Mouse (Mus musculus) myocyte (in vitro differentiated cells): ENCODE measurements around the gene Eif4a3. TPM values are rescaled to one million over a fixed set of nuclear protein-coding genes. Genes with fewer than 3 reads are reported as not detected.
"Not testable (repeated sequence)": the region's sequence is repeated elsewhere in the genome, so short reads cannot be mapped to it uniquely, and the experiment has no call there.

Source experiments
- H3K27me3 ChIP-seq: one replicate; pipeline ENCODE4 v1.6.1; 2011; ENCODE audit not compliant: control insufficient read depth, insufficient read depth, insufficient read length
- H3K36me3 ChIP-seq: one replicate; pipeline ENCODE4 v1.6.1; 2011; ENCODE audit not compliant: control insufficient read depth, insufficient read depth
- H3K4me2 ChIP-seq: one replicate; pipeline ENCODE4 v1.6.1; 2011; ENCODE audit warnings: low read depth, control low read depth
- H3K4me3 ChIP-seq: one replicate; pipeline ENCODE4 v1.5.1; 2011; ENCODE audit warnings: mild to moderate bottlenecking, control low read depth, moderate library complexity
- H3K79me2 ChIP-seq: one replicate; pipeline ENCODE4 v1.6.1; 2011; ENCODE audit not compliant: control insufficient read depth, insufficient read depth
- H3ac ChIP-seq: one replicate; pipeline ENCODE4 v1.6.1; 2011; ENCODE audit not compliant: control insufficient read depth, insufficient read length
- CEBPB ChIP-seq: IDR thresholded peaks from 2 replicates; pipeline ENCODE4 v1.6.1; 2011; ENCODE audit warnings: mild to moderate bottlenecking, moderate library complexity; ENCODE audit not compliant: poor library complexity, insufficient read depth, severe bottlenecking
- MAX ChIP-seq: IDR thresholded peaks from one replicate; pipeline ENCODE4 v1.6.1; 2011; ENCODE audit warnings: low read depth, mild to moderate bottlenecking, control low read depth
- MYOD1 ChIP-seq, 3 experiments: IDR thresholded peaks; one replicate each; pipeline ENCODE4 v1.6.1; 2011; ENCODE audit warnings: control low read depth in 2 of 3, low read depth in 2 of 3, mild to moderate bottlenecking in 2 of 3, moderate library complexity in 1 of 3; ENCODE audit not compliant: insufficient read length in 2 of 3, control insufficient read depth in 1 of 3
- MYOG ChIP-seq, 3 experiments: IDR thresholded peaks; one replicate each; pipeline ENCODE4 v1.6.1; 2011; ENCODE audit warnings: control low read depth in 2 of 3, low read depth in 2 of 3, mild to moderate bottlenecking in 2 of 3; ENCODE audit not compliant: insufficient read length in 2 of 3, control insufficient read depth in 1 of 3, insufficient read depth in 1 of 3
- POLR2A ChIP-seq: IDR thresholded peaks from one replicate; pipeline ENCODE4 v1.6.1; 2011; ENCODE audit warnings: low read depth, mild to moderate bottlenecking, control low read depth, moderate library complexity; ENCODE audit not compliant: insufficient read length
- POLR2AphosphoS2 ChIP-seq: IDR thresholded peaks from one replicate; pipeline ENCODE4 v1.6.1; 2011; ENCODE audit warnings: low read depth, control low read depth; ENCODE audit not compliant: insufficient read length
- REST ChIP-seq: IDR thresholded peaks from one replicate; pipeline ENCODE4 v1.6.1; 2011; ENCODE audit warnings: mild to moderate bottlenecking, control low read depth, moderate library complexity; ENCODE audit not compliant: insufficient read depth, insufficient read length
- SRF ChIP-seq: IDR thresholded peaks from one replicate; pipeline ENCODE4 v1.6.1; 2011; ENCODE audit warnings: low read depth; ENCODE audit not compliant: control insufficient read depth, insufficient read length
- TCF12 ChIP-seq: IDR thresholded peaks from one replicate; pipeline ENCODE4 v1.6.1; 2011; ENCODE audit warnings: mild to moderate bottlenecking, control low read depth; ENCODE audit not compliant: poor library complexity, insufficient read depth, severe bottlenecking
- TCF3 ChIP-seq: IDR thresholded peaks from one replicate; pipeline ENCODE4 v1.6.1; 2011; ENCODE audit warnings: low read depth, control low read depth; ENCODE audit not compliant: insufficient read length
- USF1 ChIP-seq: IDR thresholded peaks from one replicate; pipeline ENCODE4 v1.6.1; 2011; ENCODE audit warnings: low read depth, mild to moderate bottlenecking, control low read depth, moderate library complexity
- polyA plus RNA-seq: library from polyadenylated mRNA; unstranded; fragments of >200 nt; fragmentation: generic; extraction: Trizol; gene quantifications from one replicate; pipeline ENCODE4 v1.2.1, GENCODE M21; 2012; ENCODE audit warnings: missing spikeins

Gene Eif4a3
- polyA plus RNA-seq, 1 experiment, result 247 TPM

DNA sequence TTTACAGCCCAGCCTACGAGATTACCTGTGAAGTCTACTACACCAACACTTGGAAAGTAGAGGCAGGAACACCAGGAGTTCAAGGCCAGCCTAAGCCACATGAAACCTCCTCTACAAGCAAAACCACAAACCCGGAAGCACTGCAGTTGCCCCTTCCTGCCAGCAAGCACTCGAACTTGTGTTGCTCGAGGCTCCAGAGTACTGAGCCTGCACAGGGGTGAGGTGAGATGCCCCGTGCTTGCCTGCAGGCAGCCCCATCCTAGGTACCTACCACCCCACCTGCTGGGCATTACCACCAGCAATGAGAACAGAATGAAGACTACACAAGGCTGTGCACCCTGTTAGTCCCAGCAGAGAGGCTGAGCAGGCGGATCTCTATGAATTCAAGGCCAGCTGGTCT lies 1.9 kb downstream of the Eif4a3 start:
- peaks cover 28% of the 10 kb centered on the region for H3K79me2 ChIP-seq
- peaks cover 26% of the 10 kb centered on the region for H3K36me3 ChIP-seq
- peak overlapping the region; percentile 98 for H3K4me2 ChIP-seq
- TF ChIP-seq POLR2AphosphoS2 (no peak), CEBPB (no peak)
- H3K4me3 ChIP-seq, result peak overlapping the region; percentile 98
- no peak overlapping the region for H3ac ChIP-seq
- peaks cover 7% of the 10 kb centered on the region for H3K27me3 ChIP-seq

DNA sequence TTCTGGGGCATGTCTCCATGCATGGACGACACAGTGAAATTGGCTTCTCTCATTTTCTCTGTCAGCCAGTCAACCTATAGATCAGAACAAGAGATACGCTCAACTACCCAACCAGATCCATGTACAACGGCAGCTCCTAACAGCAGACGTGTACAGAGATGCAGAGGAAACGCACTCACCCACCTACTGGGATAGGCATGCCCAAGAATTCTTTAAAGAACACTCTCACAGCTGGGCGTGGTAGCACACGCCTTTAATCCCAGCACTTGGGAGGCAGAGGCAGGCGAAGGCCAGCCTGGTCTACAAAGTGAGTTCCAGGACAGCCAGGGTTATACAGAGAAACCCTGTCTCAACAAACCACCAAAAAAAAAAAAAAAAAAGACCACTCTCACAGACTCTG lies 7.0 kb downstream of the Eif4a3 start:
- not testable (repeated sequence) for H3K4me2 ChIP-seq, H3K4me3 ChIP-seq, H3ac ChIP-seq, H3K27me3 ChIP-seq
- Histone ChIP-seq H3K36me3 (peaks cover 56% of the 10 kb centered on the region), H3K79me2 (peaks cover 10% of the 10 kb centered on the region)

DNA sequence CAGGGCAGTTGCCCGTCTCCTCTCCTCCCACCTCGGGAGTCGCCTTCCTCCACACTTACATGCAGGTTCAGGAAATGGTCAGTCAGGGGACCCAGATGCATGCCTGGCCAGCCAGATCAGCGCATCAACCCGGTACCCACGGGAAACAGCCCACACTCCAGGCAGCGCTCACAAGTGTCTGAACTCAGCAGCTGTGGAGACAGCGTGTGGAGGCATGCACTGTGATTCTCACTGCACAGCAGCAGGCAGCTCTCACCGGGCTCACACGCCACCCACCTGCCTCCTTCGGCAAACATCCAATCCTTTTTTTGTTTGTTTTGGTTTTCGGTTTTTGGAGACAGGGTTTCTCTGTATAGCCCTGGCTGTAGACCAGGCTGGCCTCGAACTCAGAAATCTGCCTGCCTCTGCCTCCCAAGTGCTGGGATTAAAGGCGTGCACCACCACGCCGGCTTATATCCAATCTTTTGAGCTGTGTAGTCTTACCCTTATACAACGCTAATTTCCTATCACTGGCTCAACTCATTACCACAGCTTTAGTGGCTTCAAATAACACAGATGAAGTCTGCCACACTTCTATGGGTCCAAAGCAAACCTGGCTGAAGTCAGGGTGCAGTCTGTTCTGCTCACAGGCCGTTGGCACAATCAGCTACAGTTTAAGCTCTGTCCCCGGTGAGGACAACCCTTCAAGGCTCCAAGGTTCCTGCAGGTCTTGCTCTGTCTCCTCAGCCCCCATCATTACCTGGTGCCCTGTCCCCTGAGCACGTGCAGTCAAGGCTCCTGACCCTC lies 12.5 kb downstream of the Eif4a3 start:
- Histone ChIP-seq H3K4me3 (no peak overlapping the region), H3K4me2 (no peak overlapping the region), H3K27me3 (no peaks in the 10 kb centered on the region), H3K79me2 (no peaks in the 10 kb centered on the region), H3K36me3 (peaks cover 29% of the 10 kb centered on the region), H3ac (no peak overlapping the region)
- TF ChIP-seq USF1 (no peak), REST (no peak), POLR2AphosphoS2 (peak; percentile 69), POLR2A (peak; percentile 32)

DNA sequence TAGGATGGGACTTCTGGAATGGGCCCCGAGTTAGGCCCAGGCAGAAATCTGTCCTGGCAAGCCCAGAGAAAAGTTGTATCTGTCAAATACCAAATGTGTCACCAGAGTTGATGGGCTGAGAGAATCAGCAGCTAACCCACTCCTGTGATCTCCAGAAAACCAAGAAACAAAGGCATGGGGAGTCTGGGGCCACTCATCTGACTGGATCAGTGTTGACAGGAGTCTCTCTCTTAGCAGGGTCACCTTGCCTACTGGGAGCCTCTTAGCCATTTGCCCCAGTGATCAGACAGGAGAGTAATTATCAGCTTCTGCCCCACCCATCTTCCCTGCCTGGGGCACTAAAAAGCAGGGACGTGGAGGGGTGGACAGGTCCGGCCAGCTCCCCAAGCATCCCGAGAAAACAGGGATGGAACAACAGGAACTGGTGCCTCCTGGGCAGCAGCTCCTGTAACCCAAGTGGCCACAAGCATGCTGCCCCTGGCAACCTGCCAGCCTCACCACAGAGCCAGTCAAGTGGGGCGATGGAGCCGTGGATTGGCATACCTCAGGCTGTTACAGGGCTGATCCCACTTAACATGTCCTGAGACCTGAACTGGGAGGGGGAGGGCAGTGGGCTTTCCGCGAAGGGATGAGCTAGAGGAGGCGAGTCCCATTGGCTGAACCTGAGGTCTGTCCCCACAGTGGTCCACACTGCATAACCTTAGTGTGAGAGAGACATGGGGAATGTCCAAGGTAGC lies 13.9 kb downstream of the Eif4a3 start:
- H3K27me3 ChIP-seq, result no peaks in the 10 kb centered on the region
- H3K4me3 ChIP-seq, result no peak overlapping the region
- no peaks in the 10 kb centered on the region for H3K79me2 ChIP-seq
- H3K4me2 ChIP-seq, result no peak overlapping the region
- H3K36me3 ChIP-seq, result peaks cover 20% of the 10 kb centered on the region
- no peak overlapping the region for H3ac ChIP-seq
- TF ChIP-seq POLR2A (peak; percentile 22), MYOG (IDR thresholded peaks at IDR 0.05; ENCODE audit: control insufficient read depth in 1 of 3, insufficient read depth in 1 of 3, insufficient read length in 2 of 3, low read depth in 2 of 3) (no peak)

DNA sequence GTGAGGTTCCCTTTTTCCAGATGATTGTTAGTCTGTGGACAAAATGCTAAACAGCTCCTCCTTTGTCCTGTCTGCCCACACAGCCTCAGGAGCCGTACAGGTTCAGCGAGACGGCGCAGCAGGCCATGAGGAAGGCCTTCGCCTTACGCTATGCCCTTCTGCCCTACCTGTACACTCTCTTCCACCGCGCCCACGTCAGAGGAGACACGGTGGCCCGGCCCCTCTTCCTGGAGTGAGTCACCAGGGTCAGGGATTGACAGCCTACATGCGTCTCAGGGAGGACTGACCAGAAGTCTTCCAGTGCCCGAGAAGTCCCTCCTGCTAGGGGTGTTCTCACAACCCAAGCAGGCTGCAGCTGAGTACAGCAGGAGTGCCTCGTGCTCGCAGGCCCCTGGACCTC lies 18.9 kb downstream of the Eif4a3 start:
- Histone ChIP-seq H3K4me3 (no peak overlapping the region), H3K36me3 (peaks cover 7% of the 10 kb centered on the region), H3ac (no peak overlapping the region), H3K79me2 (no peaks in the 10 kb centered on the region), H3K4me2 (no peak overlapping the region), H3K27me3 (no peaks in the 10 kb centered on the region)
- TF ChIP-seq SRF (no peak), TCF3 (no peak), POLR2A (no peak), MAX (no peak), CEBPB (no peak), MYOG (IDR thresholded peaks at IDR 0.05; ENCODE audit: control insufficient read depth in 1 of 3, insufficient read depth in 1 of 3, insufficient read length in 2 of 3, low read depth in 2 of 3) (no peak), MYOD1 (IDR thresholded peaks at IDR 0.05; ENCODE audit: control insufficient read depth in 1 of 3, insufficient read length in 2 of 3, low read depth in 2 of 3) (no peak), POLR2AphosphoS2 (no peak), REST (no peak), TCF12 (no peak)

DNA sequence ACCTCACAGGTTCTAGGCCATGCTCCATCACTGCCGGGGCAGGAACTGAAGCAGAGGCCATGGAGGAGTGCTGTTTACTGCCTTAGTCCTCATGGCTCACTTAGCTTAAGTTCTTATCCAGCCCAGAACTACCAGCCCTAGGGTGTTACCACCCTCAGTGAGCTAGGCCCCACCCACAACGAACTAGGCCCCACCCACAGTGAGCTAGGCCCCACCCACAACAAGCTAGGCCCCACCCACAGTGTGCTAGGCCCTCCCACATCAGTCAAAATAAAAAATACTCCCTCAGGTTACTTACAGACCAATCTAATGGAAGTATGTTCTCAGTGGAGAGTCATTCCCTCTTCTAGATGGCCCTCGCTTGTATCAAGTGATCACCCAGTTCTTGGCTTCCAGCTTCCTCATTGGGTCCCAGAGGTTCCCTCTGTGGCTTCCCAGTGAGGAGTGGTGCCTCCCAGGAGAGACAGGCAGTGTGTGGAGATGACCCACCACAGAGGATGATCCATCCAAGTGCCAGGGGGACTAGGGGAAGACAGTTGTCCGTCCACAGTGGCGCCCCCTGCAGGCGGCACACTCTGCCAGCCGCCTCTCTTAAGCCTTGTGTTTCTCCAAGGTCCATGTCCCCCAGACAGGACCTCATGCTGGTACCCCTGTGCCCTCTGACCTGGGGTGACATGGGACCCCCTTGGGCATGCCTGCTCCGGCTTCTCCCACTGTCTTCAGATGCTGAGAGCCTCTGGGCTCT lies 26.5 kb downstream of the Eif4a3 start:
- H3ac ChIP-seq, result no peak overlapping the region
- H3K4me2 ChIP-seq, result no peak overlapping the region
- H3K27me3 ChIP-seq, result no peaks in the 10 kb centered on the region
- TF ChIP-seq POLR2AphosphoS2 (no peak), USF1 (no peak), TCF12 (no peak), MYOD1 (IDR thresholded peaks at IDR 0.05; ENCODE audit: control insufficient read depth in 1 of 3, insufficient read length in 2 of 3, low read depth in 2 of 3) (no peak), TCF3 (no peak), REST (no peak)
- no peaks in the 10 kb centered on the region for H3K36me3 ChIP-seq
- H3K79me2 ChIP-seq, result no peaks in the 10 kb centered on the region
- H3K4me3 ChIP-seq, result no peak overlapping the region

DNA sequence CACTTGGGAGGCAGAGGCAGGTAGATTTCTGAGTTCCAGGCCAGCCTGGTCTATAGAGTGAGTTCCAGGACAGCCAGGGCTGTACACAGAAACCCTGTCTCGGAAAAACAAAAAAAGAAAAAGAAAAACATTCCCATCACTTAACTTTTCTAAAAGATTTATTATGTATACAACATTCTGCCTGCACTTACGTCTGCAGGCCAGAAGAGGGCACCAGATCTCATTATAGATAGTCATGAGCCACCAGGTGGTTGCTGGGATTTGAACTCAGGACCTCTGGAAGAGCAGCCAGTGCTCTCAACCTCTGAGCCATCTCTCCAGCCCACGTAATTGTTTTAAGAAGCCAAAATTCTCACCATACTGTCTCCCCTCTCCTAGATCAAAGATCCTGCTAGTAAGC lies 27.4 kb downstream of the Eif4a3 start:
- H3ac ChIP-seq, H3K4me3 ChIP-seq, H3K27me3 ChIP-seq, H3K36me3 ChIP-seq, H3K79me2 ChIP-seq, H3K4me2 ChIP-seq: not testable (repeated sequence)
